Mouse (Mus musculus): Measurements from ENCODE around the gene Plk5.

GRCm38 (mm10) chr10:80329273-80330081 is 26.8 kb upstream of the Plk5 start, which contains the start of the genes Pcsk4 and Reep6:
- no peak for TF ChIP-seq CTCF (IDR thresholded peaks at IDR 0.05; ENCODE audit: borderline replicate concordance, insufficient read depth, low read depth, low read length)
- TF ChIP-seq POLR2A (IDR thresholded peaks at IDR 0.05; ENCODE audit: borderline replicate concordance, insufficient read depth, low read length), result no peak

All from cerebellum, adult 2 months (tissue).